Mouse (Mus musculus): ENCODE results near the gene Spocd1. TPM values are rescaled to one million over a fixed set of nuclear protein-coding genes. Genes with fewer than 3 reads are reported as not detected.
A peak's percentile ranks its signal among the peaks of the same experiment; 100 is the strongest.

The Spocd1 gene
- polyA plus RNA-seq, 1 experiment from 2014 or later = 0.15 TPM

- 63% methylated on average over 6 of the region's 6 CpGs for WGBS
- no peaks in the 10 kb centered on the region for H3K27me3 ChIP-seq (replicated peaks; ENCODE audit: control insufficient read depth, insufficient read depth, low read length)
- H3K4me1 ChIP-seq (replicated peaks; ENCODE audit: control insufficient read depth, insufficient read depth, low read length) = peaks cover 15% of the 10 kb centered on the region
- no peak overlapping the region for H3K9ac ChIP-seq (ENCODE audit: low read length)
- H3K36me3 ChIP-seq (ENCODE audit: control insufficient read depth, insufficient read depth, low read length) = no peaks in the 10 kb centered on the region
- no peak overlapping the region for H3K4me2 ChIP-seq (ENCODE audit: low read length)
- DNase-seq (ENCODE audit: low spot score) (no peak), ATAC-seq (replicated peaks; ENCODE audit: low FRiP score, low TSS enrichment, low read depth) (no peak)
- no peak overlapping the region for H3K27ac ChIP-seq (ENCODE audit: low read depth)
- no peaks in the 10 kb centered on the region for H3K9me3 ChIP-seq (ENCODE audit: control insufficient read depth, low read length)
- H3K4me3 ChIP-seq (ENCODE audit: low read depth, low read length) = no peak overlapping the region
These were observed 4.4 kb upstream of the Spocd1 start for GRCm38 (mm10) chr4:129924694-129925093.

GRCm38 (mm10) chr4:129926544-129926943 is 2.5 kb upstream of the Spocd1 start:
- WGBS = 27% methylated on average over 8 of the region's 8 CpGs
- H3K4me2 ChIP-seq (ENCODE audit: low read length) = no peak overlapping the region
- H3K9me3 ChIP-seq (ENCODE audit: control insufficient read depth, low read length) = no peaks in the 10 kb centered on the region
- no peak overlapping the region for H3K27ac ChIP-seq (ENCODE audit: low read depth)
- no peaks in the 10 kb centered on the region for H3K27me3 ChIP-seq (replicated peaks; ENCODE audit: control insufficient read depth, insufficient read depth, low read length)
- DNase-seq (ENCODE audit: low spot score) (no peak), ATAC-seq (replicated peaks; ENCODE audit: low FRiP score, low TSS enrichment, low read depth) (no peak)
- H3K9ac ChIP-seq (ENCODE audit: low read length) = no peak overlapping the region
- no peaks in the 10 kb centered on the region for H3K36me3 ChIP-seq (ENCODE audit: control insufficient read depth, insufficient read depth, low read length)
- no peak overlapping the region for H3K4me3 ChIP-seq (ENCODE audit: low read depth, low read length)
- H3K4me1 ChIP-seq (replicated peaks; ENCODE audit: control insufficient read depth, insufficient read depth, low read length) = peaks cover 8% of the 10 kb centered on the region; the same call in 1 of the 2 replicates

GRCm38 (mm10) chr4:129927091-129927490 is 2.0 kb upstream of the Spocd1 start:
- Histone ChIP-seq H3K9me3 (ENCODE audit: control insufficient read depth, low read length) (no peaks in the 10 kb centered on the region), H3K9ac (ENCODE audit: low read length) (no peak overlapping the region), H3K4me2 (ENCODE audit: low read length) (no peak overlapping the region), H3K27me3 (replicated peaks; ENCODE audit: control insufficient read depth, insufficient read depth, low read length) (no peaks in the 10 kb centered on the region), H3K27ac (ENCODE audit: low read depth) (no peak overlapping the region), H3K4me1 (replicated peaks; ENCODE audit: control insufficient read depth, insufficient read depth, low read length) (peaks cover 8% of the 10 kb centered on the region; the same call in 1 of the 2 replicates), H3K36me3 (ENCODE audit: control insufficient read depth, insufficient read depth, low read length) (no peaks in the 10 kb centered on the region), H3K4me3 (ENCODE audit: low read depth, low read length) (no peak overlapping the region)
- ATAC-seq (replicated peaks; ENCODE audit: low FRiP score, low TSS enrichment, low read depth) = no peak
- no peak for DNase-seq (ENCODE audit: low spot score)
- 79% methylated on average over 3 of the region's 3 CpGs for WGBS

- ATAC-seq (replicated peaks; ENCODE audit: low FRiP score, low TSS enrichment, low read depth) (peak; percentile 57), DNase-seq (ENCODE audit: low spot score) (peak; percentile 96)
- Histone ChIP-seq H3K4me1 (replicated peaks; ENCODE audit: control insufficient read depth, insufficient read depth, low read length) (peaks cover 8% of the 10 kb centered on the region; the same call in 1 of the 2 replicates), H3K27me3 (replicated peaks; ENCODE audit: control insufficient read depth, insufficient read depth, low read length) (no peaks in the 10 kb centered on the region), H3K36me3 (ENCODE audit: control insufficient read depth, insufficient read depth, low read length) (no peaks in the 10 kb centered on the region), H3K4me2 (ENCODE audit: low read length) (peak overlapping the region; percentile 50), H3K9me3 (ENCODE audit: control insufficient read depth, low read length) (no peaks in the 10 kb centered on the region), H3K4me3 (ENCODE audit: low read depth, low read length) (0 out of 2 replicates have a peak overlapping the region, but pooled peaks have one; percentile 4), H3K9ac (ENCODE audit: low read length) (no peak overlapping the region), H3K27ac (ENCODE audit: low read depth) (no peak overlapping the region)
- WGBS = 5% methylated on average over 19 of the region's 19 CpGs
These were observed 811 bp upstream of the Spocd1 start for GRCm38 (mm10) chr4:129928124-129928751.

- 69% methylated on average over 14 of the region's 14 CpGs for WGBS
- Histone ChIP-seq H3K4me2 (ENCODE audit: low read length) (no peak overlapping the region), H3K36me3 (ENCODE audit: control insufficient read depth, insufficient read depth, low read length) (no peaks in the 10 kb centered on the region), H3K9ac (ENCODE audit: low read length) (no peak overlapping the region), H3K9me3 (ENCODE audit: control insufficient read depth, low read length) (no peaks in the 10 kb centered on the region), H3K4me3 (ENCODE audit: low read depth, low read length) (no peak overlapping the region), H3K27ac (ENCODE audit: low read depth) (no peak overlapping the region), H3K27me3 (replicated peaks; ENCODE audit: control insufficient read depth, insufficient read depth, low read length) (no peaks in the 10 kb centered on the region), H3K4me1 (replicated peaks; ENCODE audit: control insufficient read depth, insufficient read depth, low read length) (peaks cover 2% of the 10 kb centered on the region; the same call in 1 of the 2 replicates)
- no peak for DNase-seq (ENCODE audit: low spot score)
- no peak for ATAC-seq (replicated peaks; ENCODE audit: low FRiP score, low TSS enrichment, low read depth)
These were observed 4.6 kb downstream of the Spocd1 start for GRCm38 (mm10) chr4:129933696-129934095.

GRCm38 (mm10) chr4:129934177-129934855 is 5.3 kb downstream of the Spocd1 start:
- Histone ChIP-seq H3K4me3 (ENCODE audit: low read depth, low read length) (no peak overlapping the region), H3K9me3 (ENCODE audit: control insufficient read depth, low read length) (no peaks in the 10 kb centered on the region), H3K4me1 (replicated peaks; ENCODE audit: control insufficient read depth, insufficient read depth, low read length) (no peaks in the 10 kb centered on the region), H3K27me3 (replicated peaks; ENCODE audit: control insufficient read depth, insufficient read depth, low read length) (no peaks in the 10 kb centered on the region), H3K9ac (ENCODE audit: low read length) (no peak overlapping the region), H3K36me3 (ENCODE audit: control insufficient read depth, insufficient read depth, low read length) (no peaks in the 10 kb centered on the region), H3K4me2 (ENCODE audit: low read length) (no peak overlapping the region), H3K27ac (ENCODE audit: low read depth) (no peak overlapping the region)
- WGBS = 59% methylated on average over 16 of the region's 16 CpGs
- DNase-seq (ENCODE audit: low spot score) (no peak), ATAC-seq (replicated peaks; ENCODE audit: low FRiP score, low TSS enrichment, low read depth) (no peak)

- no peak for ATAC-seq (replicated peaks; ENCODE audit: low FRiP score, low TSS enrichment, low read depth)
These were observed 22.3 kb downstream of the Spocd1 start for GRCm38 (mm10) chr4:129951359-129951821.

GRCm38 (mm10) chr4:129952241-129952810 is 23.3 kb downstream of the Spocd1 start:
- H3K4me1 ChIP-seq (replicated peaks; ENCODE audit: control insufficient read depth, insufficient read depth, low read length) = no peaks in the 10 kb centered on the region
- no peak overlapping the region for H3K9ac ChIP-seq (ENCODE audit: low read length)
- no peak overlapping the region for H3K27ac ChIP-seq (ENCODE audit: low read depth)
- DNase-seq (ENCODE audit: low spot score) = no peak
- 61% methylated on average over 5 of the region's 5 CpGs for WGBS
- no peaks in the 10 kb centered on the region for H3K36me3 ChIP-seq (ENCODE audit: control insufficient read depth, insufficient read depth, low read length)
- ATAC-seq (replicated peaks; ENCODE audit: low FRiP score, low TSS enrichment, low read depth) = no peak
- no peaks in the 10 kb centered on the region for H3K9me3 ChIP-seq (ENCODE audit: control insufficient read depth, low read length)
- no peak overlapping the region for H3K4me2 ChIP-seq (ENCODE audit: low read length)
- H3K4me3 ChIP-seq (ENCODE audit: low read depth, low read length) = no peak overlapping the region
- H3K27me3 ChIP-seq (replicated peaks; ENCODE audit: control insufficient read depth, insufficient read depth, low read length) = no peaks in the 10 kb centered on the region

More at GRCm38 (mm10) chr4:129951359-129951821, 22.3 kb downstream of the Spocd1 start:
- H3K27me3 ChIP-seq (replicated peaks; ENCODE audit: control insufficient read depth, insufficient read depth, low read length) = no peaks in the 10 kb centered on the region
- no peak for DNase-seq (ENCODE audit: low spot score)
- H3K27ac ChIP-seq (ENCODE audit: low read depth) = no peak overlapping the region
- no peak overlapping the region for H3K4me2 ChIP-seq (ENCODE audit: low read length)
- H3K9me3 ChIP-seq (ENCODE audit: control insufficient read depth, low read length) = no peaks in the 10 kb centered on the region
- WGBS = 75% methylated on average over 6 of the region's 6 CpGs
- no peaks in the 10 kb centered on the region for H3K36me3 ChIP-seq (ENCODE audit: control insufficient read depth, insufficient read depth, low read length)
- no peaks in the 10 kb centered on the region for H3K4me1 ChIP-seq (replicated peaks; ENCODE audit: control insufficient read depth, insufficient read depth, low read length)
- H3K9ac ChIP-seq (ENCODE audit: low read length) = no peak overlapping the region
- no peak overlapping the region for H3K4me3 ChIP-seq (ENCODE audit: low read depth, low read length)

All from intestine, embryonic 14.5 days (tissue).